7 mouse cellular contexts compared by ENCODE assay signal in genomic region chrX:20425839-20426449, GRCm38 (mm10). TPM values are rescaled to one million over a fixed set of nuclear protein-coding genes. Genes with fewer than 3 reads are reported as not detected.
DNase-seq lines count a peak whose midpoint lies in the region; ATAC-seq and TF ChIP-seq lines count a peak whose summit lies in the region.

No protein-coding gene starts in this region.

- peak; percentile 49 for DNase-seq in MN1 (ENCODE audit: low spot score)
- DNase-seq in brain, embryonic 14.5 days (ENCODE audit: low read depth) = peak; percentile 52
- DNase-seq in heart, postnatal 25 days (ENCODE audit: low spot score) = peak; percentile 3
- peak; percentile 7 to 8 for DNase-seq in layer of hippocampus, postnatal 36 days
- DNase-seq in right cerebral cortex, postnatal 4 days = peak; percentile 11

- intact Hi-C loops in heart, postnatal 25 days (cut with DNase I) = loop anchor here (10.0 kb wide), 1 partner anchor 149 kb away; no protein-coding TSS in a partner anchor

- no peak for TF ChIP-seq CTCF in brain, embryonic 14.5 days (IDR thresholded peaks at IDR 0.05; ENCODE audit: borderline replicate concordance, extremely low read depth, insufficient read depth, insufficient read length)
- no peak for TF ChIP-seq CTCF in embryonic fibroblast, embryonic 13.5 days (IDR thresholded peaks at IDR 0.05; ENCODE audit: borderline replicate concordance, insufficient read depth, low read length)

- no peaks in the 10 kb centered on the region for H3K4me1 ChIP-seq in embryonic fibroblast, embryonic 13.5 days (ENCODE audit: control insufficient read depth, insufficient read depth, low read length)

- peak; percentile 40 for ATAC-seq in megakaryocyte progenitor cell, adult 5-6 weeks (replicated peaks; ENCODE audit: poor library complexity)

- H3K27ac ChIP-seq in embryonic fibroblast, embryonic 13.5 days (ENCODE audit: insufficient read depth, low read length) = peak overlapping the region; percentile 50; the same call in 1 of the 2 replicates

- H3K4me3 ChIP-seq in embryonic fibroblast, embryonic 13.5 days (ENCODE audit: insufficient read depth, low read length) = peak overlapping the region; percentile 91

- no peak for TF ChIP-seq POLR2A in brain, embryonic 14.5 days (IDR thresholded peaks at IDR 0.05; ENCODE audit: borderline replicate concordance, extremely low read depth, insufficient read depth, insufficient read length, poor library complexity, severe bottlenecking)
- TF ChIP-seq POLR2A in embryonic fibroblast, embryonic 13.5 days (IDR thresholded peaks at IDR 0.05; ENCODE audit: low read depth, low read length) = no peak

RNA-seq across cellular contexts. Expression of gene Jade3, which starts 0.5 kb away (rescaled TPM):
- 9.5 and 10.3 TPM in 2 replicates for polyA plus RNA-seq in brain, embryonic 14.5 days (2012; rRNA removed)
- polyA plus RNA-seq in embryonic fibroblast, embryonic 13.5 days (2011; ENCODE audit: insufficient read length, low read depth, missing spikeins) = 7.0 and 9.1 TPM in 2 replicates
- 1 to 10 TPM; 2.0 to 2.3 TPM for total RNA-seq in heart, postnatal 25 days (2021)
- total RNA-seq in layer of hippocampus, postnatal 36 days (2021) = 1 to 10 TPM; 7.0 to 9.2 TPM
- 13.4 and 15.8 TPM in 2 replicates for total RNA-seq in megakaryocyte progenitor cell, adult 5-6 weeks (2015)
- 12.2 and 13.6 TPM in 2 replicates for total RNA-seq in megakaryocyte progenitor cell, adult 5-6 weeks (2017)

Comparison
In these comparisons a context has a peak if more than half of its experiments do, and no peak if none do; other contexts are left out.
1. Peak in every context shown above with its lines: DNase-seq, ATAC-seq, H3K4me3 ChIP-seq and H3K27ac ChIP-seq.